Mouse (Mus musculus) CH12.LX (cell line): Measurements from ENCODE around the gene Fam135a. TPM values are rescaled to one million over a fixed set of nuclear protein-coding genes. Genes with fewer than 3 reads are reported as not detected.

Experiments used
- DNase-seq: peaks from one replicate; pipeline ENCODE4 v3.0.0-alpha.2; 2013; ENCODE audit errors: extremely low read depth
- H3K27ac ChIP-seq: 2 replicates; pipeline ENCODE4 v1.5.1; 2012; ENCODE audit warnings: low read depth, mild to moderate bottlenecking, control low read depth, moderate library complexity; ENCODE audit not compliant: insufficient read depth
- H3K27me3 ChIP-seq: replicated peaks from 2 replicates; pipeline ENCODE3; 2012; ENCODE audit warnings: inconsistent platforms
- H3K36me3 ChIP-seq, 2 experiments: replicated peaks in 1 of 2; 2 replicates each; pipeline versions ENCODE3 to v1.6.1; 2012; ENCODE audit warnings: inconsistent platforms in 1 of 2, low read length in 1 of 2, mild to moderate bottlenecking in 1 of 2, mixed read lengths in 1 of 2, moderate library complexity in 1 of 2; ENCODE audit not compliant: control insufficient read depth in 1 of 2, insufficient read depth in 1 of 2
- H3K4me1 ChIP-seq, 2 experiments: 2 replicates each; pipeline ENCODE4 v1.6.1; 2012; ENCODE audit warnings: inconsistent platforms in 1 of 2, moderate library complexity in 1 of 2; ENCODE audit not compliant: insufficient read depth in 2 of 2, control insufficient read depth in 1 of 2
- H3K4me2 ChIP-seq: 2 replicates; pipeline ENCODE4 v1.6.1; 2012; ENCODE audit warnings: low read depth, mild to moderate bottlenecking, control low read depth; ENCODE audit not compliant: poor library complexity, insufficient read depth, severe bottlenecking
- H3K4me3 ChIP-seq, 3 experiments: fragments of 150-350 bp in 1 of 3; sonication (generic) in 1 of 3; replicated peaks in 1 of 3; 2 replicates each; pipeline versions ENCODE3 to v1.5.1; 2011 to 2012; ENCODE audit warnings: low read depth in 2 of 3, low read length in 2 of 3, mild to moderate bottlenecking in 2 of 3, moderate library complexity in 2 of 3, control low read depth in 1 of 3, improper control_type of control experiment in 1 of 3, inconsistent platforms in 1 of 3, mixed read lengths in 1 of 3; ENCODE audit not compliant: poor library complexity in 1 of 3
- H3K79me2 ChIP-seq: replicated peaks from 2 replicates; pipeline ENCODE4 v1.6.1; 2012; ENCODE audit warnings: mild to moderate bottlenecking, moderate library complexity; ENCODE audit not compliant: control insufficient read depth, poor library complexity, insufficient read depth, severe bottlenecking; ENCODE audit errors: extremely low read depth
- H3K9ac ChIP-seq: 2 replicates; pipeline ENCODE4 v1.6.1; 2012; ENCODE audit warnings: low read depth, mild to moderate bottlenecking, control low read depth, moderate library complexity; ENCODE audit not compliant: insufficient read depth
- H3K9me3 ChIP-seq: replicated peaks from 2 replicates; pipeline ENCODE3; 2012; ENCODE audit warnings: low read length, inconsistent platforms, mixed read lengths
- BHLHE40 ChIP-seq: IDR thresholded peaks from 2 replicates; pipeline ENCODE4 v1.6.1; 2011; ENCODE audit warnings: mild to moderate bottlenecking, low read depth, low read length, improper control_type of control experiment
- CHD1 ChIP-seq: IDR thresholded peaks from 2 replicates; pipeline ENCODE4 v1.6.1; 2012; ENCODE audit warnings: low read depth, low read length, improper control_type of control experiment, inconsistent platforms
- CTCF ChIP-seq, 2 experiments: IDR thresholded peaks in 1 of 2; conservative IDR thresholded peaks in 1 of 2; 2 replicates each; pipeline ENCODE4 v1.5.1; 2011 to 2012; ENCODE audit warnings: low read depth in 2 of 2, low read length in 2 of 2, improper control_type of control experiment in 1 of 2, inconsistent platforms in 1 of 2, mild to moderate bottlenecking in 1 of 2, moderate library complexity in 1 of 2
- E2F4 ChIP-seq: IDR thresholded peaks from 2 replicates; pipeline ENCODE4 v1.6.1; 2011; ENCODE audit warnings: low read depth, low read length, improper control_type of control experiment; ENCODE audit not compliant: insufficient replicate concordance
- EP300 ChIP-seq: IDR thresholded peaks from 2 replicates; pipeline ENCODE4 v1.6.1; 2011; ENCODE audit warnings: low read length, improper control_type of control experiment
- ETS1 ChIP-seq: conservative IDR thresholded peaks from 2 replicates; pipeline ENCODE4 v1.6.1; 2012; ENCODE audit warnings: low read depth, mild to moderate bottlenecking, inconsistent platforms, low read length, improper control_type of control experiment, moderate library complexity
- GABPA ChIP-seq: IDR thresholded peaks from 2 replicates; pipeline ENCODE4 v1.6.1; 2012; ENCODE audit warnings: low read depth, low read length, improper control_type of control experiment, inconsistent platforms; ENCODE audit not compliant: insufficient replicate concordance
- HCFC1 ChIP-seq: IDR thresholded peaks from 2 replicates; pipeline ENCODE4 v1.6.1; 2012; ENCODE audit warnings: low read depth, mild to moderate bottlenecking, inconsistent platforms, low read length, improper control_type of control experiment
- IRF4 ChIP-seq: IDR thresholded peaks from 2 replicates; pipeline ENCODE4 v1.6.1; 2014; ENCODE audit warnings: low read depth, mild to moderate bottlenecking, inconsistent platforms, low read length, improper control_type of control experiment
- JUN ChIP-seq: IDR thresholded peaks from 2 replicates; pipeline ENCODE4 v1.6.1; 2011; ENCODE audit warnings: low read depth, mild to moderate bottlenecking, low read length, improper control_type of control experiment, moderate library complexity; ENCODE audit not compliant: insufficient read depth
- MAX ChIP-seq: IDR thresholded peaks from 2 replicates; pipeline ENCODE4 v1.6.1; 2011; ENCODE audit warnings: low read length, improper control_type of control experiment
- MEF2A ChIP-seq: IDR thresholded peaks from 2 replicates; pipeline ENCODE4 v1.6.1; 2014; ENCODE audit warnings: low read depth, mild to moderate bottlenecking, inconsistent platforms, low read length, improper control_type of control experiment, borderline replicate concordance
- MYC ChIP-seq: IDR thresholded peaks from 2 replicates; pipeline ENCODE4 v1.6.1; 2011; ENCODE audit warnings: low read depth, mild to moderate bottlenecking, improper control_type of control experiment, low read length
- NRF1 ChIP-seq: IDR thresholded peaks from 2 replicates; pipeline ENCODE4 v1.6.1; 2014; ENCODE audit warnings: low read depth, mild to moderate bottlenecking, inconsistent platforms, low read length, improper control_type of control experiment, moderate library complexity
- PAX5 ChIP-seq: IDR thresholded peaks from 2 replicates; pipeline ENCODE4 v1.6.1; 2012; ENCODE audit warnings: low read length, inconsistent platforms, mixed read lengths
- RAD21 ChIP-seq: IDR thresholded peaks from 2 replicates; pipeline ENCODE4 v1.6.1; 2011; ENCODE audit warnings: low read depth, mild to moderate bottlenecking, low read length, improper control_type of control experiment, moderate library complexity
- RCOR1 ChIP-seq: conservative IDR thresholded peaks from 2 replicates; pipeline ENCODE4 v1.6.1; 2012; ENCODE audit warnings: low read depth, mild to moderate bottlenecking, inconsistent platforms, low read length, improper control_type of control experiment
- SIN3A ChIP-seq: IDR thresholded peaks from 2 replicates; pipeline ENCODE4 v1.6.1; 2012; ENCODE audit warnings: low read length, improper control_type of control experiment, inconsistent platforms
- SMC3 ChIP-seq: IDR thresholded peaks from 2 replicates; pipeline ENCODE4 v1.6.1; 2011; ENCODE audit warnings: low read depth, low read length, improper control_type of control experiment
- TCF12 ChIP-seq: IDR thresholded peaks from 2 replicates; pipeline ENCODE4 v1.6.1; 2014; ENCODE audit warnings: low read depth, mild to moderate bottlenecking, inconsistent platforms, low read length, improper control_type of control experiment
- UBTF ChIP-seq: IDR thresholded peaks from 2 replicates; pipeline ENCODE4 v1.6.1; 2012; ENCODE audit warnings: low read depth, mild to moderate bottlenecking, inconsistent platforms, low read length, improper control_type of control experiment, moderate library complexity
- ZC3H11A ChIP-seq: IDR thresholded peaks from 2 replicates; pipeline ENCODE4 v1.6.1; 2012; ENCODE audit warnings: low read depth, mild to moderate bottlenecking, inconsistent platforms, low read length, improper control_type of control experiment
- ZKSCAN1 ChIP-seq: IDR thresholded peaks from 2 replicates; pipeline ENCODE4 v1.6.1; 2012; ENCODE audit warnings: low read depth, inconsistent platforms, low read length, improper control_type of control experiment, borderline replicate concordance
- ZMIZ1 ChIP-seq: IDR thresholded peaks from 2 replicates; pipeline ENCODE4 v1.6.1; 2012; ENCODE audit warnings: low read depth, mild to moderate bottlenecking, inconsistent platforms, low read length, improper control_type of control experiment
- ZNF384 ChIP-seq: IDR thresholded peaks from 2 replicates; pipeline ENCODE4 v1.6.1; 2012; ENCODE audit warnings: low read depth, low read length, improper control_type of control experiment, inconsistent platforms
- dilution Hi-C: fragments of 300-500 bp; cut with MboI; formaldehyde crosslinking; loops from 2 replicates; pipeline ENCODE4 v1.14.3; 2020; ENCODE audit warnings: low sequenced_read_pairs; ENCODE audit not compliant: extremely low pct_unique_long_range_greater_than_20kb, extremely low pct_ligation_motif_present
- in situ Hi-C: fragments of 300-500 bp; cut with MboI; formaldehyde crosslinking; loops from 3 replicates; pipeline ENCODE4 v1.14.3; 2019; ENCODE audit warnings: low sequenced_read_pairs, low pct_ligation_motif_present, low pct_unique_long_range_greater_than_20kb, mixed read lengths
- polyA plus RNA-seq: library from polyadenylated mRNA; unstranded; fragments of >175 nt; gene quantifications from 2 replicates; pipeline ENCODE4 v1.2.1, GENCODE M21; 2012; ENCODE audit warnings: low read depth; ENCODE audit not compliant: insufficient read length
- total RNA-seq, 2 experiments: library from RNA; depleted of rRNA; stranded (reverse); fragments of 300-350 nt in 1 of 2; fragments of >200 nt in 1 of 2; gene quantifications; 2 replicates each; pipeline ENCODE4 v1.2.3; 2012 to 2014

Gene Fam135a
- total and polyA plus RNA-seq, 3 experiments, result 1.5 to 2.1 (median 2.0) TPM

GRCm38 (mm10) chr1:24134792-24135191 is 34.7 kb upstream of the Fam135a start:
- dilution Hi-C loops, result no loop called here
- Histone ChIP-seq H3K9me3 (no peaks in the 10 kb centered on the region), H3K9ac (no peak overlapping the region), H3K4me2 (no peak overlapping the region), H3K4me3 (no peak overlapping the region), H3K79me2 (no peaks in the 10 kb centered on the region), H3K4me1 (peaks cover 2 to 3% of the 10 kb centered on the region in 2 experiments; a peak in 1 of 4 replicates), H3K27ac (no peak overlapping the region), H3K36me3 (no peaks in the 10 kb centered on the region), H3K27me3 (no peaks in the 10 kb centered on the region)
- TF ChIP-seq CTCF (conservative IDR thresholded peaks at IDR 0.05 in 1 of 2, IDR thresholded peaks at IDR 0.05 in 1 of 2; ENCODE audit: low read depth in 2 of 2, low read length in 2 of 2), result peak; percentile 69 to 80
- TF ChIP-seq EP300, result no peak
- TF ChIP-seq SMC3, result peak; percentile 84
- TF ChIP-seq NRF1, result no peak
- no peak for TF ChIP-seq ZC3H11A
- peak; percentile 76 for TF ChIP-seq RAD21
- in situ Hi-C loops, result loop anchor here (25.0 kb wide), 1 partner anchor 97 kb away; no protein-coding TSS in a partner anchor
- peak; percentile 35 for DNase-seq

GRCm38 (mm10) chr1:24133853-24134252 is 33.7 kb upstream of the Fam135a start:
- no peak overlapping the region for H3K27ac ChIP-seq
- no peak for DNase-seq
- H3K9me3 ChIP-seq, result no peaks in the 10 kb centered on the region
- H3K4me3 ChIP-seq, result no peak overlapping the region
- no peaks in the 10 kb centered on the region for H3K27me3 ChIP-seq
- H3K9ac ChIP-seq, result no peak overlapping the region
- no peaks in the 10 kb centered on the region for H3K36me3 ChIP-seq
- H3K79me2 ChIP-seq, result no peaks in the 10 kb centered on the region
- no peak for TF ChIP-seq ZC3H11A
- TF ChIP-seq CHD1, result no peak
- TF ChIP-seq ZMIZ1, result no peak
- no peak for TF ChIP-seq RAD21
- no peak for TF ChIP-seq UBTF
- no peak for TF ChIP-seq IRF4
- TF ChIP-seq PAX5, result no peak
- TF ChIP-seq ZKSCAN1, result no peak
- TF ChIP-seq ZNF384, result no peak
- no peak for TF ChIP-seq SIN3A
- TF ChIP-seq JUN, result no peak
- H3K4me1 ChIP-seq, result peaks cover 2 to 3% of the 10 kb centered on the region in 2 experiments; a peak in 1 of 4 replicates
- in situ Hi-C loops, result loop anchor here (25.0 kb wide), 1 partner anchor 97 kb away; no protein-coding TSS in a partner anchor
- dilution Hi-C loops, result no loop called here
- H3K4me2 ChIP-seq, result no peak overlapping the region

DNA sequence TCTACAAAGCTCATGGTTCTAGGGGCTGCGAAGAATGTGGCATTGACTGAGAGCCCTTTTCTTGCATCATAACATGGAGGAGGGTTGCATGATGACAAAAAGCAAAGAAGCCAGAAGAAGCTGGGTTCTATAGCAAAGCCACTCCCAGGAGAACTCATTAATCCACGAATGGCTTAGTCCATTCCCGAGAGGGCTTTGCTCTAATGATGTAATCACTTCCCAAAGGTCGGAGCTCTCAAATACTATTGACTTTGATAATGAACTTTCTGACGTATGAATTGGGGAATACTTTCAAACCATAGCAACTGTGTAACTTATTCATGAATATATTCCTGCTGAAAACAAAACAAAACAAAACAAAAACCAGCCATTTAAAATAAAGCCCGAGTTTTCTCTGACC is 27.7 kb upstream of the Fam135a start:
- H3K9ac ChIP-seq, result no peak overlapping the region
- dilution Hi-C loops, result no loop called here
- no peaks in the 10 kb centered on the region for H3K27me3 ChIP-seq
- no peak overlapping the region for H3K4me2 ChIP-seq
- no peaks in the 10 kb centered on the region for H3K36me3 ChIP-seq
- no peak for TF ChIP-seq RCOR1
- TF ChIP-seq CTCF (conservative IDR thresholded peaks at IDR 0.05 in 1 of 2, IDR thresholded peaks at IDR 0.05 in 1 of 2; ENCODE audit: low read depth in 2 of 2, low read length in 2 of 2), result no peak
- TF ChIP-seq SMC3, result no peak
- TF ChIP-seq ZKSCAN1, result no peak
- no peak for TF ChIP-seq MAX
- TF ChIP-seq MEF2A, result no peak
- no peak for TF ChIP-seq ETS1
- TF ChIP-seq BHLHE40, result no peak
- TF ChIP-seq E2F4, result no peak
- TF ChIP-seq ZNF384, result no peak
- no peak for TF ChIP-seq GABPA
- TF ChIP-seq SIN3A, result no peak
- no peak for TF ChIP-seq HCFC1
- TF ChIP-seq TCF12, result no peak
- TF ChIP-seq ZMIZ1, result no peak
- TF ChIP-seq ZC3H11A, result no peak
- no peak for TF ChIP-seq MYC
- DNase-seq, result no peak
- in situ Hi-C loops, result loop anchor here (25.0 kb wide), 1 partner anchor 91 kb away; no protein-coding TSS in a partner anchor
- H3K27ac ChIP-seq, result no peak overlapping the region
- no peaks in the 10 kb centered on the region for H3K79me2 ChIP-seq
- H3K9me3 ChIP-seq, result peaks cover 1% of the 10 kb centered on the region
- H3K4me3 ChIP-seq, result no peak overlapping the region
- H3K4me1 ChIP-seq, result 0 out of 4 replicates have a peak, but pooled peaks cover 0 to 3% of the 10 kb centered on the region in 2 experiments
